Mouse (Mus musculus) macrophage (primary cell): ENCODE data around the gene Slc35e3. TPM values are rescaled to one million over a fixed set of nuclear protein-coding genes. Genes with fewer than 3 reads are reported as not detected.
"Not testable (repeated sequence)": the region's sequence is repeated elsewhere in the genome, so short reads cannot be mapped to it uniquely, and the experiment has no call there.

ENCODE experiments used
- H3K27ac ChIP-seq: fragments of 350-480 bp; formaldehyde crosslinking; 2 replicates; pipeline ENCODE4 v1.9.0; 2021
- H3K36me3 ChIP-seq: fragments of 350-480 bp; formaldehyde crosslinking; 2 replicates; pipeline ENCODE4 v1.9.0; 2021; ENCODE audit errors: inconsistent target
- H3K4me3 ChIP-seq: fragments of 350-480 bp; formaldehyde crosslinking; 2 replicates; pipeline ENCODE4 v1.9.0; 2021; ENCODE audit errors: inconsistent target
- H3K79me2 ChIP-seq: fragments of 350-480 bp; formaldehyde crosslinking; 2 replicates; pipeline ENCODE4 v1.9.0; 2021; ENCODE audit errors: inconsistent target
- WGBS: methylation state at CpG from one replicate; pipeline ENCODE4 v1.1.7; 2026; ENCODE audit warnings: inconsistent platforms; ENCODE audit not compliant: missing documents; 5-methylcytosine and 5-hydroxymethylcytosine counted together
- polyA plus RNA-seq: library from polyadenylated mRNA; stranded (reverse); fragments of 250-400 nt; gene quantifications from 3 replicates; pipeline ENCODE4 v1.2.4, GENCODE M21; 2018; ENCODE audit warnings: inconsistent platforms

Gene Slc35e3
- polyA plus RNA-seq, 1 experiment from 2014 or later: 6.8 TPM

- peak overlapping the region; percentile 81 for H3K27ac ChIP-seq
- H3K36me3 ChIP-seq: peaks cover 51% of the 10 kb centered on the region
- 94% methylated on average over 6 of the region's 6 CpGs for WGBS
- H3K4me3 ChIP-seq: no peak overlapping the region
- peaks cover 85% of the 10 kb centered on the region for H3K79me2 ChIP-seq
Measured at GRCm38 (mm10) chr10:117706440-117706839, 39.7 kb downstream of the Slc35e3 start.

GRCm38 (mm10) chr10:117705806-117706205, 40.4 kb downstream of the Slc35e3 start:
- Histone ChIP-seq H3K4me3 (no peak overlapping the region), H3K27ac (no peak overlapping the region), H3K36me3 (peaks cover 51% of the 10 kb centered on the region), H3K79me2 (peaks cover 92% of the 10 kb centered on the region)

GRCm38 (mm10) chr10:117704964-117705335, 41.2 kb downstream of the Slc35e3 start:
- H3K4me3 ChIP-seq: no peak overlapping the region
- 97% methylated on average over 6 of the region's 6 CpGs for WGBS
- H3K36me3 ChIP-seq: peaks cover 57% of the 10 kb centered on the region
- peaks cover 100% of the 10 kb centered on the region for H3K79me2 ChIP-seq
- no peak overlapping the region for H3K27ac ChIP-seq

- Histone ChIP-seq H3K36me3 (peaks cover 62% of the 10 kb centered on the region), H3K79me2 (peaks cover 100% of the 10 kb centered on the region)
- WGBS: 97% methylated on average over 6 of the region's 6 CpGs
- H3K4me3 ChIP-seq, H3K27ac ChIP-seq: not testable (repeated sequence)
Measured at GRCm38 (mm10) chr10:117704314-117704963, 41.7 kb downstream of the Slc35e3 start.

GRCm38 (mm10) chr10:117703506-117703905, 42.7 kb downstream of the Slc35e3 start:
- Histone ChIP-seq H3K4me3 (no peak overlapping the region), H3K27ac (no peak overlapping the region), H3K79me2 (peaks cover 100% of the 10 kb centered on the region), H3K36me3 (peaks cover 71% of the 10 kb centered on the region)
- 97% methylated on average over 3 of the region's 3 CpGs for WGBS

- 92% methylated on average over 6 of the region's 6 CpGs for WGBS
- peaks cover 84% of the 10 kb centered on the region for H3K36me3 ChIP-seq
- no peak overlapping the region for H3K4me3 ChIP-seq
- H3K27ac ChIP-seq: no peak overlapping the region
- H3K79me2 ChIP-seq: peaks cover 100% of the 10 kb centered on the region
Measured at GRCm38 (mm10) chr10:117702024-117702833, 43.9 kb downstream of the Slc35e3 start.

- H3K79me2 ChIP-seq: peaks cover 100% of the 10 kb centered on the region
- peaks cover 87% of the 10 kb centered on the region for H3K36me3 ChIP-seq
- no peak overlapping the region for H3K4me3 ChIP-seq
- H3K27ac ChIP-seq: no peak overlapping the region
- 94% methylated on average over 5 of the region's 6 CpGs for WGBS
Measured at GRCm38 (mm10) chr10:117701034-117701829, 44.9 kb downstream of the Slc35e3 start.

GRCm38 (mm10) chr10:117700450-117700849, 45.7 kb downstream of the Slc35e3 start:
- H3K4me3 ChIP-seq: no peak overlapping the region
- peaks cover 91% of the 10 kb centered on the region for H3K36me3 ChIP-seq
- WGBS: 89% methylated on average over 1 of the region's 1 CpGs
- peaks cover 100% of the 10 kb centered on the region for H3K79me2 ChIP-seq
- no peak overlapping the region for H3K27ac ChIP-seq

- 98% methylated on average over 4 of the region's 4 CpGs for WGBS
- Histone ChIP-seq H3K27ac (no peak overlapping the region), H3K79me2 (peaks cover 100% of the 10 kb centered on the region), H3K36me3 (peaks cover 91% of the 10 kb centered on the region), H3K4me3 (no peak overlapping the region)
Measured at GRCm38 (mm10) chr10:117699914-117700313, 46.3 kb downstream of the Slc35e3 start.

- H3K4me3 ChIP-seq: no peak overlapping the region
- H3K36me3 ChIP-seq: peaks cover 88% of the 10 kb centered on the region
- 95% methylated on average over 10 of the region's 10 CpGs for WGBS
- H3K79me2 ChIP-seq: peaks cover 97% of the 10 kb centered on the region
- H3K27ac ChIP-seq: no peak overlapping the region
Measured at GRCm38 (mm10) chr10:117698313-117699138, 47.6 kb downstream of the Slc35e3 start.

- 96% methylated on average over 3 of the region's 3 CpGs for WGBS
- H3K36me3 ChIP-seq: peaks cover 84% of the 10 kb centered on the region
- H3K79me2 ChIP-seq: peaks cover 94% of the 10 kb centered on the region
Measured at GRCm38 (mm10) chr10:117697561-117698115, 48.5 kb downstream of the Slc35e3 start.

GRCm38 (mm10) chr10:117696827-117697560, 49.2 kb downstream of the Slc35e3 start:
- Histone ChIP-seq H3K79me2 (peaks cover 92% of the 10 kb centered on the region), H3K27ac (no peak overlapping the region), H3K4me3 (no peak overlapping the region), H3K36me3 (peaks cover 84% of the 10 kb centered on the region)
- WGBS: 95% methylated on average over 4 of the region's 6 CpGs

More at GRCm38 (mm10) chr10:117697561-117698115, 48.5 kb downstream of the Slc35e3 start:
- Histone ChIP-seq H3K4me3 (no peak overlapping the region), H3K27ac (no peak overlapping the region)
